Mouse (Mus musculus): Measurements from ENCODE around the gene Oaz1.
"Not testable (repeated sequence)": the region's sequence is repeated elsewhere in the genome, so short reads cannot be mapped to it uniquely, and the experiment has no call there.

Oaz1 gene

DNA sequence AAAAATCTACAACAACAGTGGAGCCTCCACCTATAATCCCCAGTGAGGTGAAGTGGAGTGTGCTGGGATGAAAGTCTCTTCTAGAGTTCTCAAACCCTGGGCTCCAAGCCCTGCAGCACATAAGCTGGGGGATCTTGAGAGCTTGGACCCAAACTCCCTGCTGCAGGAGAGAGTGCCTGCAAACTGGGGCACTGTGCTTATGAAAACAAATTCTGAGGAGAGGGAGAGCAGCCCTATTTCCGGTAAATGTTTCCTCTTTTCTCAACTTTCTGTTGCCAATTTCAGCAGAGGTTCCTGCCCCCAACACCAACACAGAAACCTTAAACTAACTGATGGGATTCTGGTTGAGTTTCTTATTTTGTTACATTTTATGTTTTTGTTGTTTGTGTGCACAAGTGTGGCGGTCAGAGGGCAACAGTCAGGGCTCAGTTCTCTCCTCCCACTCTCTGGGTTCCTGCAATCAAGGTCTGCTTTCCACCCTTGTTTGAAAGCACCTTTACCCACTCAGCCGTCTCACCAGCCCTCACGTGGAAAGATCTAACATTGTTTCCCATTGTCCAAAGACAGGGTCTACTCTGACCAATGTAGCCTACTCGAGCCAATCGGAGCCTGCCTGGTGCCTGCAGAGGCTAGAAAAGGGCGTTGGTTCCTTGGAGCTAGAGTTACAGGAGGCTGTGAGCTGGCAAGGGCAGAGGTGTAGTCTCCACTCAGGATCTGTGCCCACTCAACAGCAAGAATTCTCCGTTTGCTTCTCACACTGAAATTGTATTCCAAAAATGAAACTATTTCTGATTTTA, 2.4 kb upstream of the Oaz1 start:
- no peak for DNase-seq

DNA sequence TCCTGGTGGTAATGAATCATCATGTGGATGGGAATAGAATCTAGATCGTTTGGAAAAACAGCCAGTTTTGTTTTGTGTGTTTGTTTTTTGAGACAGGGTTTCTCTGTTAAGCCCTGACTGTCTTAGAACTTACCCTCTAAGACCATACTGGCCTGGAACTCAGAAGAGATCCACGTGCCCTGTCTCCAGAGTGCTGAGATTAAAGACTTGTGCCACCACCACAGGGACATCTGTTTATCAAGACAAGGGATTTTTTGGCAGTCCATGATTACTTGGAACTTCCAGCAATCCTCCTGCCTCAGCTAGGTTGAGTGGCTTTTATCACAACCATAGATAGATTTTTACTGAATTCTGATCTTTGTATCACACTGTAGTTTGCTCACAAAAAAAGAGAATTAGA, 1.6 kb upstream of the Oaz1 start:
- no peak for DNase-seq

DNA sequence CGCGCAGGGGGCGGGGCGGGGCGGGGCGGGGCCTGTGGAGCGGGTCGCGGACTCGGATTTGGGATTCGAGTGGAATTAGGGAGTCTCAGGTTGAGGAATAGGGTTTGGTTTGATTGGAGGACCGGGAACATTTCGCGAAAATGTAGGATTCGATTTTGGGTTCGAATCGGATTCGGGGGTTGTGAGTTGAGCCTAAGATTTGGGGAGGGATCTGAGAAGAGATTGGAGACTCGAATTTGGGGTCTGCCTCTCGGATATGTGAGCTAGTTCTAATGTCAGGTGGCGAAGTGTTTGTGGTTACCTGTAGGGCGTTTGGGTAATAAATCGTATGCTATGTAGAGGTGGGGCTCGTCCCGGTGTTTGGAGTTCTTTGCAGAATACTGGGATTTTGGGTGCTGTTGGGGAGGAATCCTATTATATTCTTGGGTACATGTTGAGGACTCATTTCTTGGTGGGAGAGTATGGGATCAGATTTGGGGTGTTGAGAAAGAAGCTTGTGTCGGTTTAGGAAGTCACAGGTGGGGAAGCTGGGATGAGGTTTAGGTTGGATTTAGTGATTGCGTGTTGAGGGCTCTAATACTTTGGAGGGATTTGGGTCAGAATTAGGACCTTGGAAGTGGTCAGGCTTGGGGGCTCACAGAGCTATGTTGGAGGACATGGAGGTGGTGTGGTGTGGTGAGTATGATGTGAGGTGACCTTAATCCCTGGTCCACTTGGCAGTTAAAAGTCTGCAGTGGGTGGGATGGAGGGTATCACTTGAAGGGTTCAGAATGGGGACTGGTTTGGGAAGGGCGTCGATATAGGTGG, 810 bp downstream of the Oaz1 start:
- no peak for DNase-seq

DNA sequence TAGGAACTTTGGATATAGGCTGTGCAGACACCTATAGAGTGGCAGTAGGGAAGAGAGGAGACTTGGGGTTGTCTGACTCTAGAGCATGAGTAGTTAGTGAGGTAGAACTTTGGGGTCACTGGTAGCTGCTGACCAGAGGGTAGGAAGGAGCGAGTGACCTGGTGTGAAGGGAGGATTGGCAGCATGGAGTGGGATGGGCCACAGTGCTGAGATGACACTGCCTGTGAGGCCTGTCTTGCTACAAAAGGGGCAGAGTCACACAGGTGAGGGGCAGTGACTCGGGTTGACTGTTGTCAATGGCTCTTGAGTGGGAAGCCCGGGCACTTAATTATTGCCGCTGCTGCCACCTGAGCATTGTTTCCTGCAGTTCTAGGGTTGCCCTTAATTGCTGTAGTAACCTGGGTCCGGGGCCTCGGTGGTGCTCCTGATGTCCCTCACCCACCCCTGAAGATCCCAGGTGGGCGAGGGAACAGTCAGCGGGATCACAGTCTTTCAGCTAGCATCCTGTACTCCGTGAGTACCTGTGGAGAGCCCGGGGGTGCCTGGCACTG, 1.5 kb downstream of the Oaz1 start:
- DNase-seq = no peak

DNA sequence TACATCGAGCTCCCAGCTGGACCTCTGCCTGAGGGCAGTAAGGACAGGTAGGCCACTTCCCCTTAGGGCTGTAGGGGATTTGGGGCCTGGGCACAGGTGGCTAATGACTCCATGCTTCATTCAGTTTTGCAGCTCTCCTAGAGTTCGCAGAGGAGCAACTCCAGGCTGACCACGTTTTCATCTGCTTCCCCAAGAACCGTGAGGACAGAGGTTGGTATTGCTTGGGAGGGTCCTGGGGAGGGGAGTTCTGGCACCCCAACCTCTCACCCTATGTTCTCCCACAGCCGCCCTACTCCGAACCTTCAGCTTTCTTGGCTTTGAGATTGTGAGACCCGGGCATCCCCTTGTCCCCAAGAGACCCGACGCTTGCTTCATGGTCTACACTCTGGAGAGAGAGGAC, 2.1 kb downstream of the Oaz1 start:
- not testable (repeated sequence) for DNase-seq

DNA sequence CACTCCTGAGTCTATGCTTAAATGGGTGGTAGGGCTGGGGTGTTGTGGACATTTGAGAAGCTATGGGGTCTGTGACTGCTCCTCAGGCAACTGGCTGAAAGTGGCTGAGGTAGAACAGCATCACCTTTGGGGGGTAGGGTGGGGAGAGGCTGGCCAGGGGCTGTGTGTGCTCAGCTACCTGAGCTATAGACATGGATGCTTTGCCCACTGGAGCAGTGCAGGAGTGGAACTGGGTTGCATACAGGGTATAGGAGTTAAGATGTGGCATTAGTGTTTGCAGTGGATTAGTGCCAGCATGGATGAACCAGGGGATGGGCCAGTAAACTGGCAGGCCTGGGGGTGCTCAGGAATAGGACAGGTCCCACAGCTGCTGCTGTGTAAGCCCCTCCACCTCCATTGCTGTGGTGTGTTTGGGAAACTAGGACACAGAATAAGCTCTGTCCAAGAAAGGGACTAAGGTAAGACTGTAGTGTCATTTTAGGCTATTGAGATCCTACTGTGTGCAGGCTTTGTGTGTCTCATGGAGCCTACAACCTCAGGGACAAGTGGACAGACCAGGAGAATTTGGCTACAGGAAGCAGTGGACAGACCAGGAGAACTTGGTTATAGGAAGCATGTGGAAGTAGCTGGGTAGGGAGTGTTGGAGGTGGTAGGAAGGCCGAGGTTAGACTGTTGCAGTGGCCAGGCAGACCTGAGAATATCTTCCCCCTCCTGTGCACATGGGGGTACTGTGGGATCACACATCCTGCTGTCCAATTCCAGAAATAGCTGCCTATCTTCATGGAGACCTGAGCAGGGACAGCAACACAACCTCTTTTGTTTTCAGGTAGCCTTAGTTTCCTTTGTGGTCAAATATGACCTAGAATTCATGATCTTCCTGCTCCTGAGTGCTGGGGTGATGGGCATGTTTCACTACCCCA, 3.2 kb downstream of the Oaz1 start:
- no peak for DNase-seq

DNA sequence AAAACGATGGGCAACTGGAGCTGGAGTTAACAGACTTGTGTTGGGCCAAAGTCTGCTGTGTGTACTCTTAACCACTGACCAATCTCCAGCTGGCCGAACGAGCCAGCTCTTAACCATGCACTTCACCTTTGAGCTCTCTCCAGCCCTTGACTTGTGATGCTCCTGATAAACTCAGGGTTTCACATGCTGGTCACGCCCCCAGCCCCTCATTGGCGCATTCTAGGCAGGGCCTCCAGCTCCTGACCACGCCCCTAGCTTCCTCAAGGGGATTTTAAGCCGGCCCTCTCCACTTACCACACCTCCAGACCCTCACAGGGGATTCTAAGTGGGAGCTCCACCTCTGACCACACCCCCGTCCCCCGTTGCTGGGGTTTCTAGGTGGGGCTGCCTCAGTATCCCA, 4.7 kb downstream of the Oaz1 start:
- no peak for DNase-seq

DNA sequence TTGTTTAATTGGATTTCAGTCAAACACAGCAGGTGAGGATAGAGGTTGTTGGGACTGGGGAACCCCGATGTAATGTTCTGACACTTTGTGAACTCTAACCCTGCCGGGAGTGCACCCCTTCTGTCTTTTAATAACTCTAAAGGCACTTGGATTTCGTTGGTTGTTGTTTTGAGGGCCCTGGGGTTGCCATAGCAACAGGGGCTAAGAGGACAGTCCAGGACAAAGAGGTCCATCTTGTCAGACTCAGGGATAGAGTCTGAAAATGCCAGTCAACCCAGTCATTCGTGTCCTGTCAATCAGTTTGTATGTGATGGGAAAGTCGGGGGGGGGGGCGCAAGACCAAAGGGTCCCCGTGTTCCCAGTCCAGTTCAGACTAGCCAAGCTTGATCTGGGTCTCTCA, 6.4 kb downstream of the Oaz1 start:
- no peak for DNase-seq

DNA sequence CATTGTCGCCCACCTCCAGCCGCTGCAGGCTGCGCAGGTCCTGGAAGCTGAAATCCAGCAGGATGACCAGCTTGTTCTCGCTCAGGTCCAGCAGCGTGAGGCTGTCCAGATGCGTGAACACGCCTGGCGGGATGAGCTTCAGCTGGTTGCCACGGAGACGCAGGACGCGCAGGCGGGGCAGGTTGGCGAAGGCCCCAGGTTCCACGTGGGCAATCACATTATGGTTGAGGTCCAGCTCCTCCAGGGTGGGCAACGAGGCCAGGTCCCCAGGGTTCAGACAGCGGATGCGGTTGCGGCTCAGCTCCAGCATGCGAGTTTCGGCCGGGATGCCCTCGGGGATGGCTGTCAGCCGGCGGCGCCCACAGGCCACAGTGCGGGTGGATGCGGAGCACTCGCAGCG, 9.2 kb downstream of the Oaz1 start:
- DNase-seq = no peak

DNA sequence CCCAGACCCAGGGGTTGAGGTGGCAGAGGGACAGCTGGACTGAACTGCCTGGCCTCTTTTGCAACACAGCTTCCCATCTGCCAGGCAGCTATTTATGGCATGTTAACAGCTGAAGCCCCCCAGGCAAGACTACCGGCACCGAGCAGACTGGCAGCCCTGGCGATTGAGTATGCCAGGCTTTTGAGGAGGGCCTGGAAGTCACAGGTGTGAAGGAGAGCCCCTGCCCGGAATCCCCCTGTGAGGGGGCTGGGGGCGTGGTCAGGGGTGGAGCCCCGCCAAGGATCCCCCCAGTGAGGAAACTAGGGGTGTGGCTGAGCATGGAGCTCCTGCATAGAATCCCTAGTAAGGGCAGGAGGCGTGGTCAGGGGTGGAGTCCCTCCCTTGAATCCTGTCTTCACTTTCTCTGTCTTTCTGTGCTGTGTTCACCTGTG, 10.5 kb downstream of the Oaz1 start:
- DNase-seq = peak; percentile 84

DNA sequence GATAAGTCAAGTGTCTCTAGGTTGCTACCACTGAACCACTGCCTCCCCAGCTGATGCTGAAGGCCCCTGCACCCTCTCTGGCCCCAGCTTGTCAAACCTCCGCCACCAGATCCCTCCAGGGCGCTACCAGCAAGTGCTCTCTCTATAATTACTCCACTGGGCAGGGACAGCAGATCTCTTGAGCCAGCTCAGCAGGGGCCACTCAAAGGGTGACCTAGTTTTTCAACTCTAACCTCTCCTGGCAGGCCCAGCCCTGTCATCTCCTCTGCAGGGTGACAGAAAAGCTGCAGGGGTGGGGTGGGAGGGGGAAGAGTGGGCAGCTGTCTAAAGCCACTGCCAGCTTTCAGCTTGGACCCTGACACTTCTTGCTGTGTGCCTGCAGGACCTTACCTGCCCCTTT, 11.4 kb downstream of the Oaz1 start:
- peak; percentile 86 for DNase-seq

DNA sequence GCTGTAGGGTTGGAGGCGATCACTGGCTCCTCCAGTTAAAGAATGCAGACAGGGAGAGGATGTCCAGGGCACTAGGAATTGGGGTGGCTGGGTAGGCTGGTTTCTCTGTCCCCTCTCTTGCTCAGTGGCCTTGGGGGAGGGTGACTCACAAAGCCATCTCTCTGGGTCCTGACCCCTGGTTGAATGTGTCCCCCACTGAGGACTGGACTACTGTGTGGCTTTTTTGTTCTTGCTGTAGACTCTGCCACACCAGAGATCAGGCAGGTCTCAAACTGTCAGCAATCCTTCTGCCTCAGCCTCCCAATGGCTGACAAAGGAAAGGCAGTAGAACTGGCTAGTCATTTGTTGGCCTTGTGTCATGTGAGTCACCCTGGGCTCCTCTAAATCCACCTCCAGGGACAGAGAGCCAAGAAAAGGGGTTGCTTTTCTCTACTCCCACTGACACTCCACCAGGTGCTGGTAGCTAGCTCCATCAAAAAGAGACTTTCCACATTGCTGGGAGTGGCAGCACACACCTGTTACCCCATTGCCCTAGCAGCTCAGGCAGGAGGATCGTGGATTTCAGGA, 12.0 kb downstream of the Oaz1 start:
- DNase-seq = peak; percentile 61

DNA sequence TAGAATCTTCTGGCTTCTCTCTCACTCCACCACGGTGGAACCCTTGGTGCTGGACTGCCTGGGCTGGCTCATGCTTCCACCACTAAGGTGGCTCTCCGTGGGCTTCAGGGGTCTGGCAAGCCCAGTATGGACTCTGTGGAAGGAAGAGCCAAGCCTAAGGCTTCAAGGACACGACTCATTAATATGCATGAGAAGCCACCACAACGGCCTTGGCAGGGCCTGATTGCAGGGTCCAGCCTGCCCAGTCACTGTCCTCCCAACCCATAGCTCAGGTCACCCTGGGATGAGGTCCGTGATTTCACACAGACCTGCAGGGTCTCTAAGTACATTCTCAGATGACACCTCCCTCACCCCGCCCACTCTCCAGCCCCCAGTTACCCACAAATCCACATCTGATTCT, 13.4 kb downstream of the Oaz1 start:
- DNase-seq = no peak

DNA sequence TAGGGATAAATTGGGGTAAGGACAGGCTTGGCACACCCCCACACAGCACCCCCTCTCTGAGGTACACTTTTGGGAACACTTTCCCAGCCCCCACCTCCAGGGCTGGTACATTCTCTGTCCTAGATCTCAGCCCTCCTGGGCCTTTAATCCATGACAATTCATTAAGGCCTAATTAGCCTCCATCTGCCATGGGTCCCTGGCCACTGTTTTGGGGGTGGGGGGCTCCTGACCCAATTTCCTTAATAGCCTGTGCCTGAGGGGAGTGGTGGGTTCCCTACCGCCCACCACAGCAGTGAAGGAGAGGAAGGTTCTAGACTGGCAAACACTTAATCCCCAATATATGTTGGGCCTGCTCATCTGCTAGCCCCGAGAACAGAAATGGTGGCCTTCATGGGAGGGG, 15.2 kb downstream of the Oaz1 start:
- peak; percentile 59 for DNase-seq

DNA sequence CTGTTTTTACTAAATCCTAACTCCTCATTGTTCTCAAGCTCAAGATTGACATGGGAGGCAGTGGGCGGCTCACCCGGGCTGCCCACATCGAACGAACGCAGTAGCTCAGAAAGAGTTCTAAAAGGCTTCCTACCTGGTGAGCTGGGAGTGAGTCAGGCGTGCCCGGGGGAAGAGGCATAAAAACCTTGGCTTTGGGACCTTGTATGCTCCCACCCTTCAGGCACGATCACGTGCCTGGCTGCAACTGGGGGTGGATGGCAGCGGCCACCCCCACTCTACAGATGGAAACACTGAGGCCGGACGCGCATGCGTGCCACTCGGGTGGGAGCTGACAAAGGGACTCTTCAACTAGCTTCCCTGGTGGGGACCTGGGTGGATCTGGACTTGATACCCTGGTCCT, 15.9 kb downstream of the Oaz1 start:
- DNase-seq = no peak

DNA sequence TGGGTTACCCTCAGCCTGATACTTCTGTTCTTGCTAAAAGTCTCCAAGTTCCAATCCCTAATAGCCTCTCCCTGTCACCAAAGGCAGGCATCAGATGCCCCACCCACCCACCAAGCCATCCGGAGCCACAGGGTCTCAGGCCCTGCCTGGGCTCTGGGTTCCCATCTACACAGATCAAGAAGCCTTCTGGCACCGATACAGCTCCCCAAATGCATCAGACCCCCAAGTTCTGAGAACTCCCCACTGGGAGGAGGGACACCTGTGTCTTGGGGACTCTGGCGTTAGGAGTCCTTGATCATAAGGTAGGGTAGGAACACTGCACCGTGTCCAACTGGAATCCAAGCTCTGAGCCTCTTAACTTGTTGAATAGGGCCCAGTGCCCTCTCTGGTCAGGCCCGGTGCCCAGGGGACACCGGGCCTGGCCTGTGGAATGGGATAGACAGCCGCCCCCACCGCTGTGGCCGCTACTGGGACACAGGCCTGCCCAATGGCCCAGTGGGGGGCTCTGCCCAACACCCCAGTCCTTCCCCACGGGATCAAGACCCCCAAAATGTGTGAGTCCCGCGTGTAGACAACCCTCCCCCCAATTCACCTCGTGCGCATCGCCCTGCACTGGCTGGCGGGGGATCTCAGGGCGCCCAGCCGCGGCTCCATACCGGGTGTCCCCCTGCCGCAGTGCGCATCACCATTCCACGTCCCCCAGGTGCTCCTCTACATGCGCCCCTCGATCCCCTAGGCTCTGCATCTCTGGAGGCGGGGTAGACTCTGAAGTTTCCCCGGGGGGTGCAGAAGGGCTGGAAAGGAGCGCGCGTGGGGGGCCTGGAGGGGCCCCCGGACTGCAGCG, 16.9 kb downstream of the Oaz1 start:
- peak; percentile 76 for DNase-seq

DNA sequence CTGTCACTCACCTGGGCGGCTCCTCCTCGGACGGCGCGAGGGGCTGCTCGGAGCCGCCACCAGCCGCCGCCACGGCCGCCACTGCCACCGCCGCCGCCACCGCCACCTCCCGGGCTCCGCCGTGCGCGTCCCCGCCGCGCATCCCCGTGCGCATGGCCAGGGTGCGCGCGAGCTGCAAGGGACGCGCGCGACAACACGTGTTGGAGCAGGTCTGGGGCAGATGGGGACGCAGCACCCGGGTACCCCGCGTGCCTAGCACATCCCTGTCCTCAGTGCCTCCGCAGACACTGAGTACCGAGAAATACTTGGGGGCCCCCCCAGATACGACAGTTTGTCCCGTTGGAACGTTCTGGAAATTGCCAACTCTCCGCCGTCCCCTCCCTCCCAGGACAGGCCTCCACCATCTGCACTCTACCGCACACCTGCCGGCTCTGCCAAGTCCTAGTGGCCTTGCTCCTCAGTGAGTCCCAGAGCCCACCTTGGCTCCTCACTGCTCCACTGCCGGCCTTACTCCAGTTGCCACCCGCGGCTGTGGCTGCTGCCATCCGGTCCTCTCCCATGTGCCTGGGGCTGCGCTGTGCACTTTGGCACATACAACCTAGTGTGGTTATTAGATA, 17.6 kb downstream of the Oaz1 start, which contains the start of gene Lingo3:
TSS of gene Lingo3 (minus strand) at position 109 of the 617 bp plus-strand sequence.
- DNase-seq = peak; percentile 86

DNA sequence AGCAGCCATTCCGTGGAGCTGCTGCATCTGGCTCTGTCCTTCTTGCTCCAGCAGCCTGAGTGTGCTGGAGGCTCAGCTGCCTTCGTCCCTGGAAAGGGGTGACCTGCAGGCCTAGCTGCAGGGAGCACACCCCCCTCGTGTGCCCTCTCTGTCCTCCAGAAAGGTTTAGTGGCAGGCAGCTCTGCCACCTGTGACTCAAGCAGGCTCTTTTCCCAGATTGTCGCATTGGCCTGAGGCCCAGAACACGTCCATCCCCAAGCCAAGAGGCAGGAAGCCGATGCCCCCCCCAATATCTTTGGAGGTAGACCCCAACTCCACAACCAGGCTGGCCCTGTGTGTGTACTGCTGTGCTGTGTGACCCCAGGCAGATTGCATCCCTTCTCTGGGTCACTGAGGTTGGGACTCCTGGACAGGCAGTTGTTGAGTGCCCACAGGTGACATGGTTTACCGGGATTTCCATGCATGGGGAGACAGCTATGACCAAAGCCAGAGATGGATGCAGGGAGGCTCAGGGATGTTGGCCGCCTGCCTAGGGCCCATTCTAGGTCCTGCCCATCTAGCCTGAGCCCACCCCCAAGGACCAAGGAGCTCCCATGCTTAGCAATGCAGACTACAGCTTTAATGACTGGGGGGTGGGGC, 18.7 kb downstream of the Oaz1 start:
- peak; percentile 72 for DNase-seq

DNA sequence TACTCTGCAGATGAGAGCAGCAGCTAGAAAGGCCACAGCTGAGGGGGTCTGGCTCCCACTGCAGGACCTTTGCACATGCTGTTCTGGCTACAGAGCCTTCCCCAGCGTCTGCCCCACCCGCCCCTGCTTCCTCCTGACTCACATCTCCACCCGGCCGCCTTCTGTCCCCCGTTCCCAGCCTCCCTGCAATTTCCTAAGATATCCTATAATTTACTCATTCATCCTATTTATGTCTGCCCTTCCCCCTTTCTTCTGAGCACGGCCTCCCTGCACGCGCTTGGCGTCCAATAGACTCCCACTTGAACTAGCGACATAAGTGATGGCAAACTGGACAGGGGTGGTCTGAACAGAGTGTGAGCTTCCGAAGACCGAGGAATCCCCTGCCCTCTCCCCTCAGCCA, 19.3 kb downstream of the Oaz1 start:
- DNase-seq = no peak

DNA sequence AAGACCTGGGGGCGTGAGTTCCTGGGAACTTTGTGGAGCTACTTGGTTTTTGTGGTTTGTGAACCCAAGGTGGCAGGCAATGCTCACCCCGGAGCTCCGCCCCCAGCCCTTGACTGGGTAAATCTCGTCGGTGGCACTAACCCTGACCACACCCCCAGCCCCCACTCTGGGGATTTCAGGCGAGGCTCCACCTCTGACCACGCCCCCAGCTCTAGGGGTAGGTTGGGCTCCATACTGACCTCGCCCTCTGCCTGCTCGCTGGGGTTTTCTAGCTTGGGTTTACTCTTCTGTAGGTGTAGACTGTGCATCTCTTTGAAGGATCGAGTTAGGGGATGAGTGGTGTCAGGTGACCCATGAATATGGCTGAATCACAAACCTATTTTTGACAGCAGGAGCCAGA, 22.1 kb downstream of the Oaz1 start:
- DNase-seq = no peak
